Mouse (Mus musculus) embryo, embryonic 11.5 days (tissue): ENCODE results near the gene Vwa3b.

Source experiments
- DNase-seq: peaks from one replicate; pipeline ENCODE4 v3.0.0-alpha.2; 2012; ENCODE audit warnings: low read depth, low spot score

The Vwa3b gene

DNA sequence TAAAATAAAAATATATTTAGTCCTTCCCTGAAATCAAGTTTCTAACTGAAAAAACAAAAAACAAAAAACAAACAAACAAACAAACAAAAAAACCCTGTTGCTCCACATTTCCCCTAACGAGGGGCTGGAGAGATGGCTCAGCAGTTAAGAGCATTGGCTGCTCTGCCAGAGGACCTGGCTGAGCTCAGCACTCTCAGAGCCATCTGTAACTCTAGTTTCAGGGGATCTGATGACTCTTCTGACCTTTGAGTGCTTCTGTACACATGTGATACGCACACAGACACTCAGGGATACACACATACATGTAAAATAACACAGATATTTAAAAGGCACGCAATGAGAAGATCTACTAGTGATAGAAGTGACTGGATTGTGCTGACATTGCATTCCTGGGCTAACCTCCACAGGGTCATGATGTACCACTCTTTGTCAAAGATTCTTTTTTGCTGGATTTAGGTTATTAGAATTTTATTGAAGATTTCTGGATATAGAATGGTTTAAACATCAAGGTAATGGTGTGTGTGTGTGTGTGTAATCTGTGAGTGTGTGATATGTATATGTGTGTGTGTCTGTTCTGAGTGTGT lies 14.7 kb upstream of the Vwa3b start:
- DNase-seq = no peak

DNA sequence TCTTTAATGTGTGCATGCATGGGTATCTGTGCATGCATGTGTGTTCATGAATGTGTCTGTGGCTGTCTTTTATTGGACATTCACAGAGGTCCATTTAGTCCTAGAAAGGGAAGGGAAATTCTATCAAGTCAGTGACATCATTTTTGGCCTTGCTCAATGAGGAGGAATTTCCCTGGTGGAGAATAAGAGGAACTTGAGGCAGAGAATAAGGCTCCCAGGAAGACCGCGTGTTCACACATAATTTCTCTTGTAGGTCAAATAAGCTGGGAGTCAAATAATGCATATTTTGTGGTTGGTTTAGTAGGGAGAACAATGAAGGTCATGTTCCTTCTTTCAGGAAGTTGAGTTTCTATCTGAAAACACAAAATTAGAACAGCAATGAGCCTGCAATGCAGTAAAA lies 13.4 kb upstream of the Vwa3b start:
- no peak for DNase-seq

DNA sequence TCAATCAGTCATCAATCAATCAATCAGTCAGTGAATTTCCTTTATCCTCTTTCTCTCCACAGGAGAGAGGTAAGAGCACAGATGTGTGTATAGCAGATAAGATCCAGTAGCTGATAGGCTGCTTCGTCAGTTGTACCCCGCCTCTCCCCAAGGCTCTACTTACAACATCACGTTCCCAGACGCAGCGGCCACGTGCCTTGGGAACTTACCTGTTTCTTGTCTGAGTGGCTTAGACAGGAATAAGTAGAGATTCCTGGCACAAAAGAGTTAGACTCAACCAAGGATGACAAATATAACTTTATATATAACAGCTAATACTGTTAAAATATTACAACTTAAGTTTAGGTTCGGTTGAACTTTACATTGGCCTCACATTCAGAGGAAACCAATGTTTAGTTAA lies 12.7 kb upstream of the Vwa3b start:
- no peak for DNase-seq

DNA sequence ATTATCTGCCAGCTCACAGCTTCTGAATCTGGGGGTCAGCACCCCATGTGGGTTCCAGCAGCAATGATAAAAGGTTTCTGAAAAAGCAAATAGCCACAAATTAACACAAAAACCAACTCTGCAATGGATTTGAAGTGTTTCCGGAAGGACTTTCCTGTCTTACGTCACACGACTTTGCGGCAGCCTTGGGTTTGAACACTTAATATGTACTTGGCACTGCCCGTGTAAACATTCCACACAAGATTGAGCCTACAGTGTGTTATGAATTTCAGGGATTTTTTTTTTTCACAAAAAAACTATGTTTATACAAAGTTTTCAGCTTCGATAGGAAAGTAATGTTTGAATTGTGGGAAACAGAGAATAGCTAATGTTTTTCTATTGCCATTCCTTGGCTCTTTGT lies 7.4 kb upstream of the Vwa3b start:
- DNase-seq = no peak

DNA sequence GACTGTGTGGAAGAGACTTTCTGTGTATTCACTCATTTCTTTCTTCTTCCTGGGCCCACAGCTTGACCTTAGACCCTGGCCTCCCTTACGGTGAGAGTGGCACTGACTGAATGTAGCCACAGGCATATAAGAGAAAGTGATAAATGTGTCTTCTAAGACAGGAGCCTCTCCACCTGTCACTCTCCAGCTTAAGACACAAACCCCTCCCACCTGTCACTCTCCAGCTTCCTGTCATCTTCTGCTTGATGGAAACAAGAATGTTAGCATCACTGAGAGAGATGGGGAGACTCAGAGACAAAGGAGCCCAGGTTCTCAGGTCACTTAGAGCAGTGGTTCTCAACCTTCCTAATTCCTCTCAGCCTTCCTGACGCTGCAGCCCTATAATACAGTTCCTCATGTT lies 3.7 kb upstream of the Vwa3b start:
- DNase-seq = no peak

DNA sequence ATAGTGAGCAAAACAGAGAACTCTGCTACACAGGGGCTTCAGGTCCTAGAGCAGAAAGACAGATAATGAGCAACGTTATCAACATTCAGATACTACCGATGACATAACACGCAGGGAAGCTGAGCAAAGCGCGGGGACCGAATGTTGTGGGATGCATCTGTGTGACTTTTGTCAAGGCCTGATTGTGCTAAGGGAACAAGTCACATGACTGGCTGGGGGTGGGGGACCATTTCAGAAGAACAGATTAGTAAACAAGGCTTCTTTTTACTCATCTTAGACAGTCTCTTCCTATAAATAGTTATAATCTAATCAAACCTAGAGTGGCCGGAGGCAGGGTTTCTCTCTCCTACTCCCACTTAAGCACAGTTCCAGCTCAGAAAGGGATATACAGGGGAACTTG lies 1.7 kb upstream of the Vwa3b start:
- no peak for DNase-seq

DNA sequence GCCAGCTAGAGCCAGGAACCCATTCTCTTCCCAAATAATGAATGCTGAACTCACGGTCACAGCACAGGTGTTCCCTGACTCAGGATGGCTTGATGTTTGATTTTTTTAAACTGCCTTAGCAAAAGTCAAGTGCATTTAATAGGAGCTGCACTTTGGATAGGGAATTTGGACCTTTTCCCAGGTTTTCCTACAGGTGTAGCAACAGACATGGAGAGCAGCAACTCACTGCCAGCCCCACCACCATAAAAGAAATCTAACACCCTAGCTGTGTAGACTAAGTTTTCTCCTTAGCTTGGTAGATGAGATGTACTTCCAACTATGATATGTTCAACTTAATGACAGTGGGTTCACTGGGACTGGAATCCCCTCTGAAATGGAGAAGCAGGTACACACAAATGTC lies 1.0 kb upstream of the Vwa3b start:
- DNase-seq = no peak

DNA sequence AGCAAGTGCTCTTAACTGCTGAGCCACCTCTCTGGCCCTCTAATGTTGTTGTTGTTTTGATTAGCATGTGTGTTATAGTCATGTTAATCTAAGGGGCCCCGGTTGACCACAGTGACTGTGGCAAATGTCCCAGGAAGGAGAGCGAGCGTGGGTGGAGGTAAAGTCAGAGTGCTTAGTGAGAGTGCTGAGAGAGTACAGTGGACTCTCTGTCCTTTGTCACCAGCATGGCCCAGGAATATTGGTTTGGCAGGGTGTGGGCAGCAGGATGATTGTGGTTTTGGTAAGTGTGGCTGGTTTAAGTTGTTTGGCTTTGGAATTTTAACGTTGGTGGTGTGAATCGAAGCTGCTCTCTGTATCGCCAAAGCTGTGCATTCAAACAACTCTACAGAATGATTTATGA lies 470 bp downstream of the Vwa3b start:
- DNase-seq = no peak

DNA sequence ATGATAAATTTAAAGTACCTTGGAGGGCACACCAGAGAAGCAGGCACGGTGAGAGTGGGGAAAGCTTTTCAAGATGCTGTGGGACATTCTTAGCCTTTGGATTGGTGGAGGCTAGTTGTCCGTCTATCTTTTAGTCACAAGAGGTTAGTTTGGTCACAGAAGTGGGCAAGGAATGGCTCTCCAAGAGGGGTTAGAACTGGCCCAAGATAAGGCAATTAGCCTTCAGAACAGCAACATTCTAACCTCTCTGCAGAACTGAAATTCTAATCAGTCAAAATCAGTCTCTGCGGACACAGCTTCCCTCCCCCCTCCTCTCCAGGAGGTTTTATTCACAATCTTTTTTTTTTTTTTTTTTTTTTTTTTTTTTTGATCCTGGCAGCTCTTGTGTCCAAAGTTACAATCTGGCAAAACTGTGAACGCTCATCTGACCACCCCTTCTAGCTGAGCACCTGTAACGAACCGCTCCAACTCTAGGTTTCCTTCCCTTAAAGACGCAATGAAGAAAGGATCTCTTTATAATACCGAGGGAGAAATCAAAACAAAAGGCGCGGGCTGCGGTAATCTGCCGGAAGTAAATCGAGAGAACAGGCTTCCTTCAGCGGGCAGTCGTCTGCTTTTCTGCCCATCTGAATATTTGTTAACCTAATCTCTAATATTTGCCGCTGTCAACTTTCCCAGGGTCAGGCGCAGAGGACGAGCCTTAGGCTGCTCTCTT lies 2.2 kb downstream of the Vwa3b start:
- DNase-seq = no peak

DNA sequence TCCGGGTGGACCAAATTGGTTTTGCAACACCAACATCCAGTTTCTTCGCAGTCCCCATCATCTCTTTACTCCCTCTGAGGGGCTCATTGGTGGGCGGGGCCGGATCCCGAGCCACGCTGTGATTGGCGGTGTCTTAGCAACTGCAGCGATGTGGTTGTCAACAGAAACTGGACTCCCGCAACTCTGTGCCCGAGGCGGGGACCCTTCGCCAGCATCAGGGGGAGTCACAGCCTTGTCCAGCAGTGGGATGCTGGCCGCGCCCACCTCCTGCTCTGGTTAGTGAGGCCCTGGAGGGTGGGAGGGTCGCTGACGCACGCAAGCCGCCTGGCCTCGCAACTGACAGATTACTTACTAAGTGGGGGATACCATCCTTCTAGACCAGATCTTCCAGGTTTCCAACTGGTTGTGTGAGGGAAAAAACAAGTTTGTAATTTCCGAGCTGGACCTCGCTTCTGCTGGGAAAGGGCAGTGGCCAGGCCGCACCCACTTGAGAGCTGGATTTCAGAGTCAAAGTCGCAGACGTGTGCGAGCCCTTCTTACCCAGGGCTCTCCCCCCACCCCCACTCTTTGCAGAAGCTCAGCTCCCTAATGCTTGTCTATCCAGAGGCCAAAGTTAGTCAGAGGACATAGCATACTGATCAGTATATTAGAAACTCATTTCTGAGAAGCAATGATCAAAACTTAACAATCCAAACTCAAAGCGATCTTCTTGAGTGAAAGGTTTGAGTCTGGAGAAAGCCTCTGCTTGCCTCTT lies 2.9 kb downstream of the Vwa3b start:
- peak; percentile 84 for DNase-seq

DNA sequence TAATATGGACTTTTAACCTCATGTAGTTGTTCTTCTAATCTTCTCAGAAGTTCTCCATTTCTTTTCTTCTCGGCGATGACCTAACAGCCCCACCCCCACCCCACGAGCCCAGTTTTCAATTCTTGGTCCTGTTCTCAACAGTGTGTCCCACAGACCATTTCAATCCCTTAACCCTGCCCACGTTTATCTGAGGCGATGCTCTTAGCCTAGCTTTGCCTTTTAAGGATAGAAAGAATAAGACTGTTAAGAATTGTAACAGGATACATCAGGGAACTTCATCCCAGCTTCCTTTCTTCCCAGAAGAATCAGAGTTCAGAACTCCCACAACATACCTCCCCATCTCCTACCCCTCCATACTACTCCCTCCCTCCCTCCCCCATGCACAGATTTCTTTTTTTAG lies 3.5 kb downstream of the Vwa3b start:
- DNase-seq = no peak

DNA sequence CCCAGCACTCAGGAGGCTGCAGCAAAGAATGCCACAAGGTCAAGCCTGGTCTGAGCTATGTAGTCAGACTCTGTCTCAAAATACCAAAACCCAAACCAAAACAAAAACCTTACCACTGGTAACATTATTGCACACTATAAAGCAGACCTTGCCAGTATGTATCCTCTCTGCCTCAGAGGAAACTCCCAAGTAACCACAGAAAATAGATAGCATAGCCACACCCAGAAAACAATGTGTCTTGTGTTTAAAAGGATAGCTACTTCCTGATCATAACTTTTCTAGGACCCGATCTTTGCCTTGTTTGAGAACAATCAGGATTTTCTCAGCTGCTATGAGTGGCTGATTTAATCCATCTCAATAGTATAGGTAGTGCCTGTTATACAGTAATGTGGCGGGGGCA lies 4.3 kb downstream of the Vwa3b start:
- no peak for DNase-seq

DNA sequence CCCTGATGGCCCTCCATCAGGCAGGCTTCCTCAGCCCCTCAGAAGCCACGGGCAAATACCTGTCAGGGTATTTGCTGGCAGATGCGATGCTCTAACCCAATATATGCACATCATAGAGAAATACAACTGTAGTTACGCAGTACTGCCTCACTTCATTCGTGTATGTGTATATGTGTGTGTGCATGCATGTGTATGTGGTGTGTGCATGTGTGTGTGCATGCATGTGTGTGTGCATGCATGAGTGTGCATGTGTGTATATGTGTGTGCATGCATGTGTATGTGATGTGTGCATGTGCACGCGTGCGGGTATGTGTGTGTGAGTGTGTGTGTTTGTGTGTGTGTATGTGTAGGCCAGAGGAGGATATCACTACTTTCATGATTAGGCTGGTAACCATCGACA lies 9.5 kb downstream of the Vwa3b start:
- DNase-seq = no peak

DNA sequence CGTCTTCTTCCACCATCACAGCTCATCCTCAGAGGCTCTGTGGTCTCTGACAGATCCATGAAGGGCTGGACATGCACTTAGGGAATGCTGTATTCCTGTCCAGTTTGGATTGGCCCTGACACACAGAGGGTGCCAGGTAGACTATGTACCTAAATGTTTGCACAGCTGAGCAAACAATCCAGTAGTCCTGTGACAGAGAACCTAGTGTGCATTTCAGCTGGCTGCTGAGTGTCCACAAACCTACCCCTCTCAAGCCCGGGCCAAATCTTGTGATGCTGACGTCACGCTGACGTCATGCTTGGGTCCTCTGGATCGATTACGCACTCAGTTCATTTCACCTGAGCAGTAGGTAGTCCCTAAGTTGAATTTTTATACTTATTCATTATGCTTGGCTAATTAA lies 14.7 kb downstream of the Vwa3b start:
- no peak for DNase-seq

DNA sequence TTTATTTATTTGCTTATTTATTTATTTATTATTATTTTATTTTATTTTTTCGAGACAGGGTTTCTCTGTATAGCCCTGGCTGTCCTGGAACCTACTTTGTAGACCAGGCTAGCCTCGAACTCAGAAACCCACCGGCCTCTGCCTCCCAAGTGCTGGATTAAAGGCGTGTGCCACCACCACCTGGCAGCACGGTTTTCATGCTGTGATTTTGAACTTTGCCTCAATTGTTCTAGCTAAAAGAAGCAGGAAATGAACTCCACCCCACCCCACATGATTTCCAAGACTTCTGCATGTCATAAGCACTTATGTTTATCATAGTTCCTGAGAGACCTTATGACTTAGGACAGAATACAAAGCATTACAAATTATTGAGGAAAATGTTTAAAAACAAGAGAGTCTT lies 15.5 kb downstream of the Vwa3b start:
- no peak for DNase-seq

DNA sequence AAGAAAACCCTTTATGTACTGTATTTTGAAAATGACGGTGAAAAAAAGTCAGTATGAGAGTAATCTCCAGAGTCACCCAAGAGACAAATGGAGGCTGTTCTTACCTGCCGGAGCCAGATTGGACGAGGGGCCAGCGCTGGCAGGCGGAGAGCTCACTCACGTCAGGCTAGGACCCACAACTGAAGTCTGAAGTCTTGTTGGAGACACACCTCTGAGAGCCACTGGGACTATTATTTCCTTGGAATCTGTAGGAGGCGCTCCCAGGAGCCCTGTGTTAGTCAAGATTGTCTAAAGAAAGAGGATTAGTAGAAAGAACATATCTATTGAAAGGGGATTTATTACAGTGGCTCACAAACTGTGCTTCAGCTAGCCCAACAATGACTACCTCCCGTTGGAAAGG lies 16.4 kb downstream of the Vwa3b start:
- DNase-seq = no peak

DNA sequence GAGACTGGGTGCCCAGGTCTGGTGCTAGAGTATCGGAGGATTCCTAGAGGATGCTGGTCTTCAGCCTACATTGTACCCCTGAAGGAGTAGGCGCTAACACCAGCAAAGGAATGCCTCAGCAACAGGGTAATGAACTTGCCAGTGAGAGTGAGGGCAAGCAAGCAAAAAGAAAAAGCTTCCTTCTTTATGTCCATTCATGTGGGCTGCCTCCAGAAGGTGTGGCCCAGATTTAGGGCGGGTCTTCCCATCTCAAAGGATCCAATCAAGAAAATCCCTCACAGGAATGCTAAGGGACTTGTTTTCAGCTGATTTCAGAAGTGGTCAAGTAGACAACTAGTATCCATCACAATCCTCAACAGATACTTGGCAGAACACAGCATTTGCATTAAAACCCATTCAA lies 16.8 kb downstream of the Vwa3b start:
- no peak for DNase-seq

DNA sequence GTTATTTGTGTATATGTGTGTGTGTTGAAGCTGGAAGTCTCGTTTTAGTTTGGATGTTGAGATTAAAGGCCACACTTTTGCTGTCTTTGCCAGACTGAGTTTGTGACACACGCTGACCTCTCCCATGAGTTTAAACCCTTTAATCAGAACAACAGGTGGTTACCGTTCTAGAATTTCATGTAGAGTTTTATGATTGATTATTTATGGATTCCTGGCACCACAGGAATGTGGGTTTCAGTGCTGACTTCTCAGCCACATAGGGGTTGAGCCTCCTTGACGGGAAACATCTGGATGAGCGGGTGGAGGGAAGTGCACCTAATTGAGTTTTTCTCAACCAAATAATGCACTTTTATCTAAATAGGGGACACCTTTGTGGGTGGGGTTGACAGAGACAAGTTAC lies 19.1 kb downstream of the Vwa3b start:
- no peak for DNase-seq

DNA sequence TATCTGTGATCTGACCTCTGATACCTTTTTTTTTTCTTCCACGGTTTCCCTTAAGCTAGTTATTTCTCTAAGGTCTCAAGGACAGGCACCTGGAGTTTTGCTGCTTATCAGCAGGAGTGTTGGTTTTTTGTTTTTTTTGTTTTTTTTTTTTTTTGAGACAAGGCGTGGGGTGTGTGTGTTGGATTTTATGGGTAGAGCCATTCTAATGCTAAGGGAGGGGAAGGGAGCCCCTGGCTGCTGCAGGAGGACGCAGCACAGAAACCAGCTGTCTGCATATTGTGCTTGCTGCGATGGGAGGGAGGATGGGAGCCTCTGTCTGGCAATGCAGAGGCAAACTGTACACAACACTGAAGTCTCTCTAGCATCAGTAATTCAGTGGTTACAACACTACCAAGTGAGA lies 22.8 kb downstream of the Vwa3b start:
- no peak for DNase-seq

DNA sequence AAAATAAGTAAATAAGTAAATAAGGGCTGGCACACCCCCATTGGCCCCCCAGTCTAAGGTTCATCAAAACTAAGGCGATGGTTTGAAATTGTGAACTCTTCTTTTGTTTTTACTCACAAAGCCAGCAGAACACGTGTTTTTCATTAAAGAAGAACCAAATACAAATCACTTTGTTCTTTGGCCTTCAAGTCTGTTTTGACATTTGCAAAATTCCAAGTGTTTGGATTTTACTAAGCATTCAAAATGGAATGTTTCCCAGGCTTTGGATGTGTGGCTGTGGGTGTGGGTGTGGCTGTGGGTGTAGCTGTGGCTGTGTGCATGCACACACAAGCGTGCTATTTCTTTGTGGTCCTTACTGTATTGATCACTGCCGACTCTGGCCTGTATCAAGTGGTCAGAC lies 27.3 kb downstream of the Vwa3b start:
- no peak for DNase-seq

DNA sequence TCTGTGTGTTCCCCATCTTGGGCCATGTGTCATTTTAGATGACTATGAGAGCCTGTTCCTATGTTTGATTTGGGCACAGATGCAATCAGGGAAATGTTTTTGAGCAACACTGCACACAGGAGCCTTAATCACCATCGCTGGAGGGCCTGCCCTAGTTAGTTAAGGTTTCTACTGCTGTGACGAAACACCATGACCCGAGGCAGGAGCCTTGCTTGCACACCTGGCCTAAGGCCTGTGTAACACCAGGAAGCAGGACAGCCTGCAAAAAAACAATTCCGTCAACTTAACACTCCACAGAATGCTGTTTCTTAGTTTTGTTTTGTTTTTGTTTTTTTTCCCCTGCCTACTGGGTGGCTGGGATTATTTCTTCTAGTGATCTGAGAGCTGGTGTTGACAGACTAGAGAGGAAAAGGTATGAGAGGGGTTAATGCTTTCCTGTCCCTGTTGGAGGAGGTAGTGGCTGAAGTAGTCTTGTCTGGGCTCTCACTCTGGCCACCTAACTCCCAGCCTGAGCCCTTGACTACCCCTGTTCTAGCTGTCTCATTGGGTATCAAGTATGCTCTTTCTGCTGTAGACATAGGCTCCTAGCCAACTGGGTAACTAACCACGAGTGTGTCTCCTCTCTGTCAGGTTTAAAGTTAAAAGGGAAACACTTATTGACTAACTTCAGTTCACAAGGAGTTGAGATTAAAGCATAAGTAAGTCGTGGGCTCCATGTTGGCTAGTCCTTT lies 30.6 kb downstream of the Vwa3b start:
- DNase-seq = no peak

DNA sequence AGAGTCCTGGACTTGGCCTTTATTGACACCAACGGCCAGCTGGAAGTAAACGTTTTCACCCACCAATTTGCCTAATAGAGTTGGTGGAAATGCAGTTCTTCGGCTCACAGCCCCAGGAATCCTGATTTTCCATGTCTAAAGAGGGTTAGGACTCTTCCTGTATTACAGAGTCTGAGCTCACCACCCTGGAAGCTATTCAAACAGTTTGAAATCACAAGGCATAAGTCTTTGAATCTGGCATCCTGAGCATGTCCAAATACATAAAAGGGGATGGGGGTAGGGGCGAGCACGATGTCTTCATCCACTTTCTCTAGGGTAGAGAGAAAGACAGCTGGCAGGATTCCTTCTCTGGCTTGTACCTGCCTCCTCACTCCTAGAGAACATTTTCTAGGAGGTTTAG lies 34.5 kb downstream of the Vwa3b start:
- no peak for DNase-seq

DNA sequence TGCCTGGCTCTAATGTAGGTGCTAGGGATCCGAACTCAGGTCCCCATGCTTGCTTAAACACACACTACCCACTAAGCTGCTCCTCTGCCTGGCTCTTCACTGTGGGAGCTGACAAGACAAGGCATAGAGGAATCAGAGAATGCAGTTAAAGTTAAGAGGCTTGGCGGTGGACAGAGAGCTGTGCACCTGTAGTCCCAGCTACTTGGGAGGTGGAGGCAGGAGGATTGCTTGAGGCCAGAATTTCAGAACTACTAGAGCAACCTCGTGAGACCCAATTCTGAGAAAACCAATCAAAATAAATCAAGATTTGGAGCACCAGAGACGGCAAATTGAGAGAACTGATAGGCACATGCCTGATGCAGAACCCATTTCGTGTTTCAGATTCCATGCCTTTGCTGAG lies 36.7 kb downstream of the Vwa3b start:
- DNase-seq = no peak
